In genomic region chr3:54243136-54243535, GRCm38 (mm10) we compare ENCODE assay signal across 13 mouse cellular contexts.
A peak's percentile ranks its signal among the peaks of the same experiment; 100 is the strongest.
DNase-seq lines count a peak whose midpoint lies in the region.
"Had no signal": no experiment of that assay in that cellular context is flagged by ENCODE, and none has a peak within 500 bp of the region (broad histone marks: within the 10 kb centered on the region; RNA-seq: fewer than 3 reads in every experiment).

No protein-coding gene starts in this region.

- intact Hi-C loops in left cerebral cortex, postnatal 25 days (cut with DNase I), result loop anchor here (2.0 kb wide), 1 partner anchor 32 kb away; no protein-coding TSS in a partner anchor

- peak; percentile 4 to 6 for DNase-seq in cerebellum, postnatal 14 days
- no peak for DNase-seq in cerebellum, postnatal 25 days
- peak; percentile 35 to 84 for DNase-seq in frontal cortex, postnatal 36 days (ENCODE audit: low spot score in 2 of 2)
- peak; percentile 54 to 95 for DNase-seq in left cerebral cortex, postnatal 25 days (ENCODE audit: low spot score in 2 of 2)
- peak; percentile 36 to 73 for DNase-seq in right cerebral cortex, postnatal 36 days (ENCODE audit: low spot score in 2 of 2)
- no peak for DNase-seq in neural tube, embryonic 10.5 days (ENCODE audit: extremely low spot score, low spot score)
- DNase-seq in embryo, embryonic 11 days, result no peak
- DNase-seq in layer of hippocampus, postnatal 14 days (ENCODE audit: low spot score in 2 of 2), result no peak
- DNase-seq: adrenal gland, postnatal 36 days; cerebellum, adult 11-12 months; kidney, adult 2 months; lung, adult 2 months; spleen, adult 18-20 months had no signal

Comparison
In these comparisons a context has a peak if more than half of its experiments do, and no peak if none do; other contexts are left out.
1. DNase-seq: peak in cerebellum, postnatal 14 days (2 of 2), frontal cortex, postnatal 36 days (2 of 2), left cerebral cortex, postnatal 25 days (2 of 2) and right cerebral cortex, postnatal 36 days (2 of 2); none in cerebellum, postnatal 25 days (0 of 2), neural tube, embryonic 10.5 days (single experiment), embryo, embryonic 11 days (single experiment) and layer of hippocampus, postnatal 14 days (0 of 2).